Comparison of ENCODE assay signal across 23 mouse cellular contexts in genomic region chr7:122347433-122347832, GRCm38 (mm10). TPM values are rescaled to one million over a fixed set of nuclear protein-coding genes. Genes with fewer than 3 reads are reported as not detected.
DNase-seq lines count a peak whose midpoint lies in the region; ATAC-seq lines count a peak whose summit lies in the region.
"Had no signal": no experiment of that assay in that cellular context is flagged by ENCODE, and none has a peak within 500 bp of the region (broad histone marks: within the 10 kb centered on the region; RNA-seq: fewer than 3 reads in every experiment).

No protein-coding gene starts in this region.

- intact Hi-C loops in left cerebral cortex, postnatal 25 days (cut with DNase I) = no loop called here

- WGBS in heart, embryonic 11.5 days (ENCODE audit: insufficient replicate concordance) = 70% methylated on average over 3 of the region's 3 CpGs
- 72% methylated on average over 3 of the region's 3 CpGs for WGBS in heart, embryonic 12.5 days

- no peaks in the 10 kb centered on the region for H3K36me3 ChIP-seq in heart, embryonic 11.5 days (ENCODE audit: control insufficient read depth, insufficient read depth, low read length)
- no peaks in the 10 kb centered on the region for H3K36me3 ChIP-seq in heart, embryonic 12.5 days
- H3K36me3 ChIP-seq: limb, embryonic 10.5 days; midbrain, embryonic 12.5 days had no signal

- H3K9ac ChIP-seq in heart, embryonic 11.5 days (ENCODE audit: low read depth, low read length) = no peak overlapping the region
- no peak overlapping the region for H3K9ac ChIP-seq in heart, embryonic 12.5 days
- H3K9ac ChIP-seq: midbrain, embryonic 12.5 days had no signal

- H3K9me3 ChIP-seq in heart, embryonic 11.5 days (replicated peaks; ENCODE audit: control insufficient read depth, low read length) = no peaks in the 10 kb centered on the region
- no peaks in the 10 kb centered on the region for H3K9me3 ChIP-seq in heart, embryonic 12.5 days (replicated peaks)
- H3K9me3 ChIP-seq: limb, embryonic 10.5 days; midbrain, embryonic 12.5 days had no signal

- H3K27ac ChIP-seq in heart, embryonic 11.5 days (ENCODE audit: low read depth, low read length) = 0 out of 2 replicates have a peak overlapping the region, but pooled peaks have one; percentile 12
- no peak overlapping the region for H3K27ac ChIP-seq in heart, embryonic 12.5 days (ENCODE audit: poor library complexity, severe bottlenecking)
- H3K27ac ChIP-seq: limb, embryonic 10.5 days; macrophage; midbrain, embryonic 12.5 days had no signal

- ATAC-seq in heart, embryonic 11.5 days (replicated peaks; ENCODE audit: insufficient number of reproducible peaks, low FRiP score, low TSS enrichment) = no peak
- ATAC-seq in heart, embryonic 12.5 days (ENCODE audit: insufficient number of reproducible peaks, low FRiP score) = no peak
- ATAC-seq in common myeloid progenitor, adult 5-6 weeks (replicated peaks; ENCODE audit: low read depth, poor library complexity, severe bottlenecking) = peak; percentile 93
- ATAC-seq in neutrophil, adult 5-6 weeks (ENCODE audit: extremely low read depth, insufficient number of reproducible peaks, low FRiP score, poor library complexity, severe bottlenecking) = peak; percentile 56; the same call in 1 of the 2 replicates
- ATAC-seq: forebrain, embryonic 14.5 days; Patski had no signal

- H3K4me1 ChIP-seq in heart, embryonic 11.5 days (ENCODE audit: control insufficient read depth, insufficient read depth, low read length) = 0 out of 2 replicates have a peak, but pooled peaks cover 4% of the 10 kb centered on the region
- H3K4me1 ChIP-seq in heart, embryonic 12.5 days (replicated peaks) = 0 out of 2 replicates have a peak, but pooled peaks cover 15% of the 10 kb centered on the region

- no peaks in the 10 kb centered on the region for H3K27me3 ChIP-seq in heart, embryonic 11.5 days (ENCODE audit: control insufficient read depth, insufficient read depth, low read length)
- no peaks in the 10 kb centered on the region for H3K27me3 ChIP-seq in heart, embryonic 12.5 days (replicated peaks)
- H3K27me3 ChIP-seq: midbrain, embryonic 12.5 days had no signal

- peak; percentile 46 to 48 for DNase-seq in spleen, postnatal 36 days (ENCODE audit: low spot score in 2 of 2)
- no peak for DNase-seq in spleen, adult 18-20 months
- DNase-seq in embryo, embryonic 11 days = no peak
- DNase-seq in left cerebral cortex, postnatal 25 days (ENCODE audit: low spot score in 2 of 2) = no peak
- DNase-seq: adrenal gland, adult 8-10 months; cerebellum, adult 9-11 months; gastrocnemius, postnatal 36 days; heart, postnatal 4 days; kidney, adult 11 months; lung, adult 2 months; right cerebral cortex, postnatal 14 days; thymus, postnatal 14 days had no signal

- no peak overlapping the region for H3K4me3 ChIP-seq in heart, embryonic 11.5 days (ENCODE audit: low read depth, low read length)
- H3K4me3 ChIP-seq in heart, embryonic 12.5 days = no peak overlapping the region
- H3K4me3 ChIP-seq: limb, embryonic 10.5 days; midbrain, embryonic 12.5 days; myocyte had no signal

- no peak overlapping the region for H3K4me2 ChIP-seq in heart, embryonic 11.5 days
- H3K4me2 ChIP-seq in heart, embryonic 12.5 days = no peak overlapping the region
- H3K4me2 ChIP-seq: liver, embryonic 11.5 days; midbrain, embryonic 12.5 days had no signal

RNA-seq across cellular contexts. Expression of gene Prkcb, which starts 58.9 kb away (rescaled TPM):
- 11.7 and 13.3 TPM in 2 replicates for polyA plus RNA-seq in heart, embryonic 11.5 days (2014; fragmentation: Nextera tagmentation; extraction: Ambion mirVana)
- 9.0 and 10.5 TPM in 2 replicates for polyA plus RNA-seq in heart, embryonic 12.5 days (2016; fragmentation: Nextera tagmentation; extraction: Ambion mirVana)
- total RNA-seq in common myeloid progenitor, adult 5-6 weeks (2017) = 3.7 and 4.8 TPM in 2 replicates
- 440 and 446 TPM in 2 replicates for total RNA-seq in neutrophil, adult 5-6 weeks (2017)
- 1,000 to 10,000 TPM; 1,042 to 1,074 TPM for total RNA-seq in left cerebral cortex, postnatal 25 days (2021)
- polyA plus RNA-seq: Patski had no signal

Comparison
In these comparisons a context has a peak if more than half of its experiments do, and no peak if none do; other contexts are left out.
1. DNase-seq: peak in spleen, postnatal 36 days (2 of 2); none in spleen, adult 18-20 months (0 of 2), embryo, embryonic 11 days (single experiment) and left cerebral cortex, postnatal 25 days (0 of 2).
2. ATAC-seq: peak in common myeloid progenitor, adult 5-6 weeks (single experiment) and neutrophil, adult 5-6 weeks (single experiment); none in heart, embryonic 11.5 days (single experiment) and heart, embryonic 12.5 days (single experiment).
3. RNA of gene Prkcb, which starts 58.9 kb away (total RNA-seq): 1,042 to 1,074 TPM in left cerebral cortex, postnatal 25 days and 440 to 446 TPM in neutrophil, adult 5-6 weeks; 3.7 to 4.8 TPM in common myeloid progenitor, adult 5-6 weeks; every median in the first group is over 10 times any median in the second.